Mouse (Mus musculus) urinary bladder, adult 2 months (tissue): ENCODE measurements at regions not wholly inside any gene's neighbourhood (a gene's known extent, or its start where the extent isn't known, plus 50 kb on each side); places are given as distances from the start of the nearest gene placed in this dataset.

Source experiments
- DNase-seq: peaks from one replicate; pipeline ENCODE4 v3.0.0; 2022; ENCODE audit warnings: low spot score

GRCm38 (mm10) chr6:116896132-116896630, 179.5 kb upstream of the Tmem72 start:
- DNase-seq = no peak

- no peak for DNase-seq
These were observed 185.1 kb upstream of the Tmem72 start for GRCm38 (mm10) chr6:116901816-116902215.

- DNase-seq = no peak
These were observed 185.7 kb upstream of the Tmem72 start for GRCm38 (mm10) chr6:116902371-116902770.

- DNase-seq = no peak
These were observed 189.9 kb upstream of the Tmem72 start for GRCm38 (mm10) chr6:116906426-116907172.

GRCm38 (mm10) chr6:116910607-116911006, 193.9 kb upstream of the Tmem72 start:
- no peak for DNase-seq

GRCm38 (mm10) chr6:116912161-116912560, 195.4 kb upstream of the Tmem72 start:
- DNase-seq = no peak

GRCm38 (mm10) chr6:116914073-116914472, 197.4 kb upstream of the Tmem72 start:
- DNase-seq = no peak

GRCm38 (mm10) chr6:116935024-116935423, 218.3 kb upstream of the Tmem72 start:
- DNase-seq = no peak

- DNase-seq = no peak
These were observed 224.9 kb upstream of the Tmem72 start for GRCm38 (mm10) chr6:116941576-116941975.

- DNase-seq = no peak
These were observed 225.6 kb upstream of the Cxcl12 start for GRCm38 (mm10) chr6:116942696-116943095.

GRCm38 (mm10) chr6:116946083-116946732, 222.1 kb upstream of the Cxcl12 start:
- no peak for DNase-seq

- no peak for DNase-seq
These were observed 208.7 kb upstream of the Cxcl12 start for GRCm38 (mm10) chr6:116959611-116960010.

GRCm38 (mm10) chr6:116960641-116961040, 207.7 kb upstream of the Cxcl12 start:
- DNase-seq = no peak

GRCm38 (mm10) chr6:116966436-116966835, 201.9 kb upstream of the Cxcl12 start:
- DNase-seq = no peak

- DNase-seq = no peak
These were observed 198.9 kb upstream of the Cxcl12 start for GRCm38 (mm10) chr6:116969381-116969910.

- no peak for DNase-seq
These were observed 193.5 kb upstream of the Cxcl12 start for GRCm38 (mm10) chr6:116974841-116975240.

GRCm38 (mm10) chr6:116980349-116980995, 187.9 kb upstream of the Cxcl12 start:
- no peak for DNase-seq

- no peak for DNase-seq
These were observed 183.1 kb upstream of the Cxcl12 start for GRCm38 (mm10) chr6:116985147-116985737.

GRCm38 (mm10) chr6:116986266-116987000, 181.9 kb upstream of the Cxcl12 start:
- DNase-seq = no peak

GRCm38 (mm10) chr6:116987243-116987642, 181.1 kb upstream of the Cxcl12 start:
- no peak for DNase-seq

GRCm38 (mm10) chr6:116998948-116999682, 169.2 kb upstream of the Cxcl12 start:
- no peak for DNase-seq
